21 mouse cellular contexts compared by ENCODE assay signal in the genomic region with DNA sequence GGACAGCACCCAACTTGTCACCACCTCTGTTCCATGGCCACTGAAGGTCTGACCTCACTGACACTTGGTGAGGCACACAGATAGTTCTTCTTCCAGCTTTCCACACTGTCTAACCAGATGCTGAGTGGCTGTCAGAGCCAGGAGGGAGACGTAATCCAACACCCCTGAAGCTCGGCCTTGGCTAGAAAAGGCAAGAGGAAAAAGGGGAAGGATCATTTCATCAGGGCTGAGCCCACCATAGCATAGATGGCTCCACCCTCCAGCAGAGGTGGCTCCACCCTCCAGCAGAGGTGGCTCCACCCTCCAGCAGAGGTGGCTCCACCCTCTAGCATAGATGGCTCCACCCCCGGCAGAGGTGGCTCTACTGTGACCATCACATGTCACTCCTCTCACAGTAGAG. TPM values are rescaled to one million over a fixed set of nuclear protein-coding genes. Genes with fewer than 3 reads are reported as not detected.
DNase-seq lines count a peak whose midpoint lies in the region; ATAC-seq lines count a peak whose summit lies in the region.
"Had no signal": no experiment of that assay in that cellular context is flagged by ENCODE, and none has a peak within 500 bp of the region (broad histone marks: within the 10 kb centered on the region; RNA-seq: fewer than 3 reads in every experiment).

No protein-coding gene starts in this region.

- 29% methylated on average over 3 of the region's 3 CpGs for WGBS in heart, embryonic 13.5 days

- H3K4me1 ChIP-seq in heart, embryonic 13.5 days: peaks cover 12% of the 10 kb centered on the region

- H3K4me2 ChIP-seq in heart, embryonic 13.5 days: no peak overlapping the region
- H3K4me2 ChIP-seq: heart, embryonic 11.5 days; midbrain, embryonic 11.5 days had no signal

- DNase-seq in heart, adult 8-10 months (ENCODE audit: low spot score): no peak
- peak; percentile 54 for DNase-seq in 3T3-L1 (ENCODE audit: low read depth, low spot score)
- peak; percentile 60 for DNase-seq in MEL-GATA-1-ER (ENCODE audit: extremely low read depth, low read depth)
- DNase-seq in lung, postnatal 14 days: peak; percentile 17
- DNase-seq in adrenal gland, adult 2 months: no peak
- no peak for DNase-seq in embryo, embryonic 10 days (ENCODE audit: low spot score)
- DNase-seq: adrenal gland, postnatal 36 days; cerebellum, adult 11-12 months; cerebellum, postnatal 36 days; gastrocnemius, postnatal 14 days; heart, postnatal 4 days; kidney, postnatal 10 days; layer of hippocampus, postnatal 36 days; retina, postnatal 1 day had no signal

- no peak overlapping the region for H3K4me3 ChIP-seq in heart, embryonic 13.5 days
- H3K4me3 ChIP-seq: embryonic facial prominence, embryonic 10.5 days had no signal

- H3K27ac ChIP-seq in heart, embryonic 13.5 days (replicated peaks): no peak overlapping the region
- H3K27ac ChIP-seq: embryonic facial prominence, embryonic 10.5 days had no signal

- H3K27me3 ChIP-seq in heart, embryonic 13.5 days (replicated peaks): 0 out of 2 replicates have a peak, but pooled peaks cover 3% of the 10 kb centered on the region

- H3K36me3 ChIP-seq in heart, embryonic 13.5 days: no peaks in the 10 kb centered on the region
- H3K36me3 ChIP-seq: embryonic facial prominence, embryonic 10.5 days had no signal

- H3K9me3 ChIP-seq in heart, embryonic 13.5 days: no peaks in the 10 kb centered on the region
- H3K9me3 ChIP-seq: embryonic facial prominence, embryonic 10.5 days had no signal

- no peak overlapping the region for H3K9ac ChIP-seq in heart, embryonic 13.5 days

- ATAC-seq in heart, embryonic 13.5 days (ENCODE audit: extremely low read depth, insufficient number of reproducible peaks, low FRiP score, low TSS enrichment): peak; percentile 14; the same call in 1 of the 2 replicates
- ATAC-seq: activated CD4-positive, CD25-positive, alpha-beta regulatory T cell, adult 4 months; hindbrain, embryonic 16.5 days; intestine, embryonic 16.5 days had no signal

RNA-seq across cellular contexts. Expression of a gene that starts 56.8 kb away (rescaled TPM):
- 2.1 and 2.4 TPM in 2 replicates for polyA plus RNA-seq in heart, embryonic 13.5 days (2015; fragmentation: Nextera tagmentation; extraction: Ambion mirVana)
- 1 to 10 TPM; 1.9 to 3.3 (median 2.7) TPM for total RNA-seq in heart, adult 8-10 months (2022)
- 1 to 10 TPM; 7.8 TPM for total RNA-seq in adrenal gland, adult 2 months (2021)
- 5.2 and 5.3 TPM in 2 replicates for polyA plus RNA-seq in adrenal gland, adult 2 months (2012; rRNA removed)

Comparison
In these comparisons a context has a peak if more than half of its experiments do, and no peak if none do; other contexts are left out.
1. DNase-seq: peak in 3T3-L1 (single experiment), MEL-GATA-1-ER (single experiment) and lung, postnatal 14 days (single experiment); none in heart, adult 8-10 months (single experiment), adrenal gland, adult 2 months (single experiment) and embryo, embryonic 10 days (single experiment).